Mouse (Mus musculus): ENCODE measurements around the gene Yipf2.

DNA sequence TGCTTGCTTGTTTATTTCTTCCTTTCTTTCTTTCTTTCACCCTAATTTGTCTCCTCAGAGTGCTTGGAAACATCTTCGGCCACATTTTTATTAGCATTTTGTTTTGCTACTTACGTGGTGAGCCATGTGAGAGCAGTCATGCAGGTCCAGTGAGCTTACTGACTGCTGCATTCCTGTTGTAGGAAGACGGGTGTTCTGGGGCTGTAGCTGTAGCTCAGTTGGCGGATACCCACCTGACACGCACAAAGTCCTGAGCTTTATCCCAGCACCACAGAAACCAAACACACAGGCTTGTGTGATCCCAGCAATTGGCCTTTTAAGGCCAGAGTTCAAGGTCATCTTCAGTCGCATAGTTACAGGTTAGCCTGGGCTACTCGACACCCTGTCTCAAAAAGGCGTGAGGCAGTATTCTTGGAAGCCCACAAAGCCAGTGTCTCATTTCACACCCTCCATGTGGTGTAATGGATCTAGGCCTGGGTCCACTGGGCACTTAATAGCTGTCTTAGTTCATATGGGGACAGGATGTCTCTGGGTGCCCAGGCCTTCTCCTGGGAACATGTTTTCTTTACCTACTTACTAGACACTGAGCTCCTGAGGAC lies 23.9 kb downstream of the Yipf2 start:
- no peak for TF ChIP-seq CTCF (IDR thresholded peaks at IDR 0.05; ENCODE audit: low read depth, low read length)
- no peak for TF ChIP-seq POLR2A (IDR thresholded peaks at IDR 0.05; ENCODE audit: borderline replicate concordance, low read depth, low read length)

Measured in bone marrow macrophage, adult 2 months (primary cell).